Mouse (Mus musculus) brain, embryonic 14.5 days (tissue): ENCODE data around the gene Zfp870. TPM values are rescaled to one million over a fixed set of nuclear protein-coding genes. Genes with fewer than 3 reads are reported as not detected.

Experiments used
- DNase-seq: peaks from one replicate; pipeline ENCODE4 v3.0.0-alpha.2; 2011; ENCODE audit warnings: low read depth
- CTCF ChIP-seq: fragments of 200-500 bp; IDR thresholded peaks from 2 replicates; pipeline ENCODE4 v1.5.1; 2012; ENCODE audit warnings: inconsistent platforms, mild to moderate bottlenecking, moderate library complexity, borderline replicate concordance; ENCODE audit not compliant: insufficient read depth, insufficient read length; ENCODE audit errors: extremely low read depth
- POLR2A ChIP-seq: fragments of 200-500 bp; IDR thresholded peaks from 2 replicates; pipeline ENCODE4 v1.6.1; 2012; ENCODE audit warnings: mild to moderate bottlenecking, inconsistent platforms, borderline replicate concordance; ENCODE audit not compliant: poor library complexity, insufficient read depth, insufficient read length, severe bottlenecking; ENCODE audit errors: extremely low read depth
- polyA plus RNA-seq: library from polyadenylated mRNA; depleted of rRNA; stranded (reverse); fragments of >200 nt; gene quantifications from 2 replicates; pipeline ENCODE4 v1.2.3, GENCODE M21; 2012; rRNA removed

Zfp870 gene
- polyA plus RNA-seq: 4.6 and 5.2 TPM in 2 replicates

DNA sequence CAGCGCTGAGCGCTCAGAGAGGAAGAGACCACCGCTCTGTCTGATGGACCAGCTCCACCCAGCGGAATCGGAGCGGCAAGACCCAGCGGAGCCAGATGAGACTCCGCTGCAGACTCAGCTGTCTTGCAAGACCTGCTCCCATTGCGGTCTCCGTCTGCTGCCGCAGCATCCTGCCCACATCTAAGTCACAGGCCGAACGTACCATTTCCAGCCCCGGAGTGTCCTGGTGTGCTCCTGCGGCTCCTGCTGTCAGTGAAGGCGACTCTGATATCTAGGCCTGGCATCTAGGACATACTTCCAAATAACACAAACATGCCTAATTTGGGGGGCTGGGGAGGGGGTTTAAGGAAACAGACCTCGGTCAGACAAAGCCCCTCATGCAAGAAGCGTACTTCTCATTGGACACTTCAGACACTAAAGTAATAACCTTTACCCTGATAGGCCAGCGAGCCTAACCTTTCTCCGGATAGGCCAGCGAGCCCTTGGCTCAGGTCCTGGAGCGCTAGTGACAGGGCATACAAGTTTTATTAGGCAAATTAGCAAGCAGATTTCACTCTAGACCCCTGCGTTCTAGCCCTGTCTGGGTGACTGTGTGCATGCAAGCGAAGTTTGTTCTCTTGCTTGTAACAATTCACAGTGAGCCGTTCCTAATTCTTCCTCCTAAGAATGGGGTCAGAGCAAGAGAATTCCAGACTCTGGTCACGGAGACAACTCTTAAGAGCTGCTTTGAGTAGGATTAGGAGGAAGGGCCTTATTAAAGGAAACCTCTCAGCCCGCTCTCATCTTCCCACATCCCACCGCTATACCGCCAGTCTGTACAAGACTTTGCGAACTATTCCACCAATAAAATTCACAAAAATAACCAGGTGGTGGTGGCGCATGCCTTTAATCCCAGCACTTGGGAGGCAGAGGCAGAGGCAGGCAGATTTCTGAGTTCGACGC is at the start of gene Zfp870:
Gene Zfp870 (minus strand): TSS at position 404 of the 942 bp plus-strand sequence.
- TF ChIP-seq POLR2A (0 out of 2 replicates have a peak, but pooled peaks have one; percentile 14), CTCF (peak; percentile 50; the same call in 1 of the 2 replicates)
- peak; percentile 97 for DNase-seq

DNA sequence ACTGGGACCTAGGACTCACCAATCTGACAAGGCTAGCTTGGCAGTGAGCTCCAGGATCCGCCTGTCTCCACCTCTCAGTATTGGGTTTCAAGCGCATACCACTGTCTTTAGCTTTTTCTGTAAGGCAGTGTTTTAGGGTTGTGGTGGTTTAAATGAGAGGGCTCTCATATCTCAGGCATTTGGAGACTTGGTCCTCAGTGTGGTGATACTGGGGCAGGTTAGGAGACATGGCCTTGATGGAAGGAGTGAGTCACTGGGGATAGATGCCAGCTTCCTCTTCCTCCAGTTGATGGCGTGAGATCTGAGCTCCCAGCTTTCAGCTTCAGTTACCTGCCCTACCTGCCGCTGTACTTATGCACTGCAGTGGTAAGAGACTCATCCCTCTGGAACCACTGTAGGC is 48.4 kb upstream of the Zfp870 start:
- TF ChIP-seq CTCF (no peak), POLR2A (no peak)
- DNase-seq: no peak

DNA sequence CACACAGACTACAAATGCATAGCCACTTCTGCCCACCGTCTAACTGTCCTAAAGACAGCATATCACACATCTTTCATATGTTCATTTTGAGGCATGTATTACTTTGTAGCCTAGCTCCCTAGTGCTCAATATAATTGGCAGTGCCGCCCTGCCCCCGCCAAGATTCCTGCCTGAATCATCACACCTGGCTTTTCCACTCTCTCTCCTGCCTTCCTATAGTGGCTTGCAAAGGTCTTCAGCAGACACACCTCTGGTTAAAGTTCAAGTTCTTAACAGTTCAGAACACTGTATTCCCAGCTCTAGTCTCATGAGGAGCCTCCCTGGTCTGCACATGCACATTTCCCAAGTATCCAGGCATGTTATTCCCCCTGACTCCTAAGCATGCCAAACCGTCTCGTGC is 36.4 kb upstream of the Zfp870 start:
- no peak for TF ChIP-seq CTCF
- TF ChIP-seq POLR2A: no peak
- DNase-seq: no peak

DNA sequence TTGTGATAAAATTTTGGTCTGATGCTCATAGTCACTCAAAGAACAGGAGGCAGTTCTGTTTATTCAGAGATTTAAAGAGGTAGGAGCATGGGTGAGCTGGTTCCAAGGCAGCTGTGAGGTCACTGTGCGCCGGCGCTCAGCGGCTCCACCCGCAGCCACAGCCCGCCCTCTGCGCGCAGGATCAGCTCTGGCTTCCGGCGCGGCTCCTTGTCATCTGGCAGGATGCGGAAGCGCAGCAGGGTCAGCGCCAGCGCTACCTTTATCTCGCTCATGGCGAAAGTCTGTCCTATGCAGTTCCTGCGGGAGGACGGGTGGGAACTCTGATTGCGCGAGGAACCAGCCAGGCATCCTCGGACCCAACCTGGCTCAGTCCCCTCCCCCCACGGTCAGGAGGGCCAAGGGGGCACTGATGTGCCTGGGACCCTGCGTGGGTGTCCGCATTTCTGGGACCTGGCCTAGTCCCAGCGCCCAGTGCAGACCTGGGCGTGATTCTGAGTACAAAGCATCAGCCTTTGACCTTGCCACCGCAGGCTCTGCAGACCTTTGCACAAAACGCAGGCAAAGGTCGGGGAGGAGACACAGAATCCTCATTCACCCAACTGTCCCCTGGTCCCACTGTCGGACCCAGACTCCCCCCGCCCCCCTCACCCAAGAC is 33.3 kb upstream of the Zfp870 start:
- DNase-seq: peak; percentile 91
- TF ChIP-seq CTCF (no peak), POLR2A (no peak)

DNA sequence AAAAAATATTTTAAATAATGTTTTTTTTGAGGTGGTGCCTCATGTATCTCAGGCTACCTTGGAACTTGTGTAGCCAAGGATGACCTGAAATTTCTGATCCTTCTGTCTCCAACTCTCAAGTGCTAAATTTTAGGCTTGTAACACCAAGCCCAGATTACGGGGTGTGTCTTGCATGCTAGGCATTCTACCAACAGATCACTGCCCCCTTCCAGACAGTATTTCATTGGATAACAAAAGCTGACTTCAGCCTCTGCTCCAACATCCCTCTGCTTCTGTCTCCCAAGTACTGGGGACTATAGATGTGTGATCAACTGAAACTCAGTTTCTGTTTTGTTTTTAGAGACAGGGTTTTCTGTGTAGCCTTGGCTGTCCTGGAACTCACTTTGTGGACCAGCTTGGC is 32.2 kb upstream of the Zfp870 start:
- no peak for DNase-seq
- no peak for TF ChIP-seq POLR2A
- TF ChIP-seq CTCF: no peak

DNA sequence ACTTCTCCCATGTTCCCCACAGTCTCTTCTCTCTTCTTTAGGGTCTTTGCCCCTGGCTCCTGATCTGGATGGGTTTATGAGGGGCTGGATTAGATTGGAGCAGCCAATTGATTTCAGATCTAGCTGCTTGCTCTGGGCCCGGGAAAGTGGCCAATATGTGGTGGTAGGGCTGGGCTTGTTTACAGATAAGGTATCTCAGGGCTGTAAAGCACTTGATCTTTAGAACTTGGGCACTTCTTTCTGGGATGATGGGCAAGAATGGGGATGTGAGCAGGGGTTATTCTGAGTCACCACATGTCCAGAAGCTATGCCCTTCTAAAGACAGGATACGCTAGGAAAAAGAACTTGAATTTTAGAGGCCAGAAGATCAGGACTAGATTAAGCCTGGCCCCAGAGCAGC is 27.7 kb upstream of the Zfp870 start:
- no peak for DNase-seq
- TF ChIP-seq POLR2A (no peak), CTCF (no peak)

DNA sequence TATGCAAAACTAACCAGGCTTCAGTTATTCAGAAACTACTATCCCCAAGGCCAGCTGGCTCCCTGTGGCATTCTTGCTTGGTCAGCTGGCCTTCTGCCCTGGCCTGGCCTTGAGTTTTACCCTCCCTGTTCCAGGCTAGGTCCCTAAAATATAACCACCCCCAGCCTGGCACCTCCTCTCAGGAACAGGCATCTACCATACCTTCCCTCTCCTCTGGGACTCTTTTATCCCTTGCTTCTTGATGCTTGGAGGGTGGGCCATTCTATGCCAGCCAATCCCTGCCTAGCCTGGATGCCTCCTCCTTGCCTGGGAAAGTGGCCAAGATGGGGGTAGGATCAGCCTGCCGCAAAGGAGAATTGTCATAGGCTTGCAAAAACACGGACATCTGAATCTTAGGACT is 25.7 kb upstream of the Zfp870 start, which contains the start of gene Cyp4f14:
Gene Cyp4f14 (minus strand): TSS at position 212 of the 400 bp plus-strand sequence.
- TF ChIP-seq POLR2A (no peak), CTCF (no peak)
- DNase-seq: peak; percentile 27

DNA sequence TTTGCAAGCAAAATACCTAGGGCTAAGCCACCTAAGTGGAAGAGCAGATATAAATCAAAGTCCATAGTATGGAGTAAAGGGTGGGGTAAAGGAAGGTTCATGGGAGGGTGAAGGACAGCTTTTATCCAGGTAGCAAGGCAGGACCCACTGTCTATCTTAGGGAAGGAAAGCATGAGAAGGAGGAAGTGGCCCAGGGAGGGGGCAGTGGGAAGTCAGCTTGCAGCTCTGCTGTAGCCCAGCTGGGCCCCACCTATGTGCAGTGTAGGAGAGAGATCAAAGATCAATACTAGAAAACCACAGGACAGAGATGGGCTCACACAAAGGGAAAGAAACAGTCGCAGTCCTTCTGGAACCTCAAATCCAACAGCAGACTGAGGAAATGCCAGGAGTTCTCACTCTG is 24.6 kb upstream of the Zfp870 start:
- DNase-seq: no peak
- no peak for TF ChIP-seq CTCF
- TF ChIP-seq POLR2A: no peak

DNA sequence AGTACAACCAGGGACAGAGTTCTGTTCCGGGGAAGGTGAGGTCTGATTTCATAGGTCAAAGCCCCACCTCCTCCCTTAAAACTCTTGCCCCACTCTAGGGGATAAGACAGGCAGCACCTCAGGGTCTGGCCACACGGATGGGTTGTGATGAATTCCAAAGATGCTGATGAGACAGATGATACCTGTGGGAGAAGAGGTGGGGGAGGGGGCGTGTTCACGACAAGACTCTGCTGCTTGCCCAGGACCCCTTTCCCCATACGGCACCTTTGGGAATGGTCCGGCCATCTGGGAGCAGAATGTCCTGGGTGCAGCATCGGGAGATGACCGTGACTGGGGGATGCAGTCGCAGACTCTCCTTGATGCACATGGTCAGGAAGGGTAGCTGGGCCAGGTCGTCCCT is 14.7 kb upstream of the Zfp870 start:
- DNase-seq: no peak
- TF ChIP-seq CTCF: no peak
- no peak for TF ChIP-seq POLR2A

DNA sequence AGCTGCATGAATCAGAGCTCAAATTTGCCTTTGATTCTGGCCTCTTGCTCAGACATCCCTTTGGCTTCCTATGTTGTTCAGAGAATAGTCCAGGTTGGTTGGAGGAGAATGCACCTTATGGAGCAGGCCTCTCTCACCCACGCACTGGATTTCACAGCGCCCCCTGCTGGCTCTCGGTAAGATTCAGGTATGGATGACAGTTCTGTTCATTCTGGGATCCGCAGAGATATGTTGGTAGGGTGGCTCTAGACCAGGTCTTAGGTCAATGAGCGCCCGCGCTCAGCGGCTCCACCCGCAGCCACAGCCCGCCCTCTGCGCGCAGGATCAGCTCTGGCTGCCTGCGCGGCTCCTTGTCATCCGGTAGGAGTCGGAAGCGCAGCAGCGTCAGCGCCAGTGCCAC is 13.8 kb upstream of the Zfp870 start:
- peak; percentile 55 for DNase-seq
- TF ChIP-seq CTCF (peak; percentile 71), POLR2A (no peak)

DNA sequence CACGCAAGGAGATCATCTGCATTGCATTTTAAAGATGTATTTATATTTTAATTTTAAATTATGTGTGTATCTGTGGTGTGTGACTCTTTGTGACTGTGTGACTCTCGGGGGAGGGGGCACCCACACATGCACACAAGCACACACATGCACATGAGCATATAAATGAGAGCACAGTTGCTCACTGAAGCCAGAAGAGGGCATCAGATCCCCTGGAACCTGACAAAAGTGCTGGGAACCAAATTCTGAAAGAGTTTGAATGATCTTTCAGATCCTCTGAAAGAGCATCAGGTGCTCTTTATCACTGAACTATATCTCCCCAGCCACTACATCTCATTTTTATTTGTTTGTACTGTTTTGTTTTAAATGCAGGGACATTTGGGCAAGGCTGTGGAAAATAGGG is 13.0 kb upstream of the Zfp870 start:
- TF ChIP-seq POLR2A: no peak
- peak; percentile 33; the same call in 1 of the 2 replicates for TF ChIP-seq CTCF
- DNase-seq: peak; percentile 15
